Mouse (Mus musculus) megakaryocyte, embryonic 14.5 days (primary cell): ENCODE results near the gene Cit. TPM values are rescaled to one million over a fixed set of nuclear protein-coding genes. Genes with fewer than 3 reads are reported as not detected.

Experiments used
- H3K27me3 ChIP-seq: replicated peaks from 2 replicates; pipeline ENCODE3; 2012; ENCODE audit warnings: inconsistent platforms
- H3K36me3 ChIP-seq: replicated peaks from 2 replicates; pipeline ENCODE3; 2012; ENCODE audit warnings: low read length, inconsistent platforms, mixed read lengths
- H3K4me1 ChIP-seq: 2 replicates; pipeline ENCODE4 v1.6.1; 2012; ENCODE audit warnings: inconsistent platforms
- H3K4me3 ChIP-seq: replicated peaks from 2 replicates; pipeline ENCODE3; 2012; ENCODE audit warnings: moderate library complexity, mild to moderate bottlenecking, inconsistent platforms
- H3K9me3 ChIP-seq: 2 replicates; pipeline ENCODE4 v1.6.1; 2012; ENCODE audit warnings: inconsistent platforms
- FLI1 ChIP-seq: IDR thresholded peaks from 2 replicates; pipeline ENCODE4 v1.6.1; 2012; ENCODE audit warnings: low read length, inconsistent platforms, mixed read lengths
- GATA1 ChIP-seq: IDR thresholded peaks from 3 replicates; pipeline ENCODE4 v1.6.1; 2012; ENCODE audit warnings: mixed read lengths, low read length, inconsistent platforms, borderline replicate concordance
- polyA plus RNA-seq: library from polyadenylated mRNA; stranded (reverse); fragments of >175 nt; gene quantifications from 2 replicates; pipeline ENCODE4 v1.2.3, GENCODE M21; 2012; ENCODE audit warnings: low replicate concordance; ENCODE audit not compliant: insufficient read depth

Gene Cit
- polyA plus RNA-seq, 1 experiment: 6.7 TPM

- Histone ChIP-seq H3K9me3 (no peaks in the 10 kb centered on the region), H3K4me1 (no peaks in the 10 kb centered on the region; the same call in 1 of the 2 replicates), H3K27me3 (no peaks in the 10 kb centered on the region), H3K36me3 (peaks cover 94% of the 10 kb centered on the region), H3K4me3 (no peak overlapping the region)
- no peak for TF ChIP-seq GATA1
- no peak for TF ChIP-seq FLI1
Observed at GRCm38 (mm10) chr5:115907037-115908009, 62.2 kb downstream of the Cit start.

DNA sequence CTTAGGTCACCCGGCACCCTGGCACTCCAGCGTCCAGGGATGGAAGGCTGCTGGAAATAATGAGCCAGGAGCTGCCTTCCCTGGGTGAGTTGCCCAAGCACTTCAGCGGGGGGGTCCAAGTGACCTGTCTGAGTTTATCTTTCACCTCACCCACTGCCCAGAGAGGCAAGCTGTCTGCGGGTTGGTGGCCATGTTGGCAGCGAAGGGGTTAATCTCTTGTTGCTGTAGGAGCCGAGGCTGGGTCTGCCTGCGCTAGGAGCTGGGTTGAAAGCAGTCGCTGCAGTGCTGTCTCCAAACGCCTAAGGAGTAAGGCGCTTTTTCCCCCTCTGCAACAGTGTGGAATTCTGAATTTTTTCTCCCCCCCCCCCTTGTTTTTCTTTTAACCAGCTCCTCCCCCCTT is 63.2 kb downstream of the Cit start:
- no peaks in the 10 kb centered on the region for H3K27me3 ChIP-seq
- H3K4me3 ChIP-seq: no peak overlapping the region
- no peak for TF ChIP-seq GATA1
- no peak for TF ChIP-seq FLI1
- H3K36me3 ChIP-seq: peaks cover 94% of the 10 kb centered on the region
- H3K9me3 ChIP-seq: no peaks in the 10 kb centered on the region
- 0 out of 2 replicates have a peak, but pooled peaks cover 6% of the 10 kb centered on the region for H3K4me1 ChIP-seq

DNA sequence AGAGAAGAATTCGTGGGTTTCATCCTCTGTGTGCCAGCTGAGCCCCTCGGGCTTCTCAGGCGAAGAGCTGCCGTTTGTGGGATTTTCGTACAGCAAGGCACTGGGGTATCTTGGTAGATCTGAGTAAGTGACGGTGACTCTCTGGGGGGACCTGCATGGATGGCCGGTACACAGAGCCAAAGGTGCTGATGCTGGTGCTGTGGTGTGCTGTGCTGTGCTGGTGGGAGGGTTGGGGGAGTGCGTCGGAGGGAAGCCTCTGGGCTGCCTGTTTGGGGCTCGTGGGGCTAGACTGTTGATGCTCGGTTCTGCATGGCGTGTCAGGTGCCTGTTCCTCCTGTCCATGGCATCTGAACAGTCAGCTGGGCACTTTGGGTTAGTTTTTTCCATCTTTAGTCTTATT is 63.6 kb downstream of the Cit start:
- H3K27me3 ChIP-seq: no peaks in the 10 kb centered on the region
- TF ChIP-seq FLI1: no peak
- TF ChIP-seq GATA1: no peak
- H3K36me3 ChIP-seq: peaks cover 94% of the 10 kb centered on the region
- H3K9me3 ChIP-seq: no peaks in the 10 kb centered on the region
- 0 out of 2 replicates have a peak, but pooled peaks cover 6% of the 10 kb centered on the region for H3K4me1 ChIP-seq
- H3K4me3 ChIP-seq: no peak overlapping the region

DNA sequence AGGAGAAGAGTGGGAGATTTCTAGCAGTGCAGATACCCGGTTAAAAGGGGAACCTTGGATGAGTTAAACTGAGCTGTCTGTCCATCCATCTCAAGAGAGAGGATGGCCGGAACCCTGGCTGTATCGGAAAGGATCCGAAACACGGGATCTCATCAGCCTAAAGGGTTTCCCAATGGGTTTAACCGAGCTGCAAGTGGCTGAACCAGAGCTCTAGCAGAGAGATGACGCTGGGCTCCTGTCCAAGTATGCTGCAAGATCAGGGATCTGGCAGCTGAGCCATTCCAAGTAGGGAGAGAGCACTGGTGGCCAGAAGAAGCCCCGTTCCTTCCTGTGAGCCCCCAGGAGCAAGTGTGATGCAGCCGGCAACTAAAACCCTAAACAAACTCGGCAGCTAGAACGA is 64.0 kb downstream of the Cit start:
- H3K4me3 ChIP-seq: no peak overlapping the region
- H3K9me3 ChIP-seq: no peaks in the 10 kb centered on the region
- H3K27me3 ChIP-seq: no peaks in the 10 kb centered on the region
- H3K36me3 ChIP-seq: peaks cover 95% of the 10 kb centered on the region
- no peak for TF ChIP-seq FLI1
- TF ChIP-seq GATA1: no peak
- H3K4me1 ChIP-seq: 0 out of 2 replicates have a peak, but pooled peaks cover 6% of the 10 kb centered on the region

- TF ChIP-seq GATA1 (no peak), FLI1 (no peak)
- Histone ChIP-seq H3K4me1 (0 out of 2 replicates have a peak, but pooled peaks cover 6% of the 10 kb centered on the region), H3K4me3 (no peak overlapping the region), H3K36me3 (peaks cover 95% of the 10 kb centered on the region), H3K9me3 (no peaks in the 10 kb centered on the region), H3K27me3 (no peaks in the 10 kb centered on the region)
Observed at GRCm38 (mm10) chr5:115910491-115910890, 65.4 kb downstream of the Cit start.

- no peaks in the 10 kb centered on the region for H3K27me3 ChIP-seq
- TF ChIP-seq GATA1: no peak
- no peak for TF ChIP-seq FLI1
- H3K4me3 ChIP-seq: no peak overlapping the region
- peaks cover 13% of the 10 kb centered on the region for H3K4me1 ChIP-seq
- peaks cover 74% of the 10 kb centered on the region for H3K36me3 ChIP-seq
- H3K9me3 ChIP-seq: no peaks in the 10 kb centered on the region
Observed at GRCm38 (mm10) chr5:115915481-115915880, 70.4 kb downstream of the Cit start.

GRCm38 (mm10) chr5:115917960-115918359 is 72.9 kb downstream of the Cit start:
- Histone ChIP-seq H3K9me3 (no peaks in the 10 kb centered on the region), H3K36me3 (peaks cover 65% of the 10 kb centered on the region), H3K4me1 (peaks cover 14% of the 10 kb centered on the region), H3K4me3 (no peak overlapping the region), H3K27me3 (no peaks in the 10 kb centered on the region)
- TF ChIP-seq FLI1 (no peak), GATA1 (no peak)

DNA sequence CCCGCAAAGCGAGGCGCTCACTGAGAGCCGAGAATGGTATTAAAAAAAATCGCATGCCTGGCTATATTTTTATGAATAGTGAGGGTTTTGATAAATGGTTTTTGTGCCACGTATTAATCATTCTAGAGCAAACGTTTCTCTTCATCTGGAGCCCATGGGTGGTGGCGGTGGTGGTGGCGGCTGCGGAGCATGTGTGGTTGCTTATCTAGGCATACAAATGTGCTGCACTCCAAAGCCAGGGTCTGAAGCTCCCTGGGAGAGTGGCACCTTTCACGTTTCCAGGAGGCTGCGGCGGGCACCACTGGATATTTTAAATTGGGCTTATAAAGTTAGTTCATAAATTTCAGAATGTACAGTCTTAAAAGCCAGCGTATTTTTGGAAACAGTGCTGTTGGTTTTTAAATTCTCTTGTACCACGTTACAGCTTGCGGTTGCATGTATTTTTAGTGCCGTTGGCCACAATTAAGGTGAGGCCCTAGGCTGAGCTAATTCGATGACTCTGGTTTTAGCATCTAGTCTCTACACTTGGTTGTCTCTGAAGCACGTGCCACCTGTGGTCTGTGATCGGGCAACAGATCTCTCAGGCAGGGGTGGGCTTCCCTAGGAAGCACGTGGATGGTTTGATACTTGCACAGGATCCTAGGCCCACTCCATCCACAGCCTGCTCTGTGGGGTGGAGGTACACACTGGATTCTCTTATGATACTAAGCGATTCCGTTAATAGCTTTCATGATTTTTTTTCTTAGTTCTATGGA is 73.7 kb downstream of the Cit start:
- H3K9me3 ChIP-seq: no peaks in the 10 kb centered on the region
- peaks cover 13% of the 10 kb centered on the region for H3K4me1 ChIP-seq
- H3K4me3 ChIP-seq: no peak overlapping the region
- TF ChIP-seq FLI1: no peak
- no peak for TF ChIP-seq GATA1
- H3K27me3 ChIP-seq: no peaks in the 10 kb centered on the region
- H3K36me3 ChIP-seq: peaks cover 63% of the 10 kb centered on the region

GRCm38 (mm10) chr5:115921990-115922389 is 76.9 kb downstream of the Cit start:
- no peak for TF ChIP-seq FLI1
- no peak for TF ChIP-seq GATA1
- H3K9me3 ChIP-seq: no peaks in the 10 kb centered on the region

More at GRCm38 (mm10) chr5:115921990-115922389, 76.9 kb downstream of the Cit start:
- Histone ChIP-seq H3K36me3 (peaks cover 69% of the 10 kb centered on the region), H3K4me3 (no peak overlapping the region), H3K27me3 (no peaks in the 10 kb centered on the region), H3K4me1 (peaks cover 16% of the 10 kb centered on the region)
